Mouse (Mus musculus): ENCODE measurements around the gene Sergef. TPM values are rescaled to one million over a fixed set of nuclear protein-coding genes. Genes with fewer than 3 reads are reported as not detected.
A peak's percentile ranks its signal among the peaks of the same experiment; 100 is the strongest.
"Not testable (repeated sequence)": the region's sequence is repeated elsewhere in the genome, so short reads cannot be mapped to it uniquely, and the experiment has no call there.

Gene Sergef
- total RNA-seq, 2 experiments from 2014 or later, result 57.3 to 61.3 TPM

DNA sequence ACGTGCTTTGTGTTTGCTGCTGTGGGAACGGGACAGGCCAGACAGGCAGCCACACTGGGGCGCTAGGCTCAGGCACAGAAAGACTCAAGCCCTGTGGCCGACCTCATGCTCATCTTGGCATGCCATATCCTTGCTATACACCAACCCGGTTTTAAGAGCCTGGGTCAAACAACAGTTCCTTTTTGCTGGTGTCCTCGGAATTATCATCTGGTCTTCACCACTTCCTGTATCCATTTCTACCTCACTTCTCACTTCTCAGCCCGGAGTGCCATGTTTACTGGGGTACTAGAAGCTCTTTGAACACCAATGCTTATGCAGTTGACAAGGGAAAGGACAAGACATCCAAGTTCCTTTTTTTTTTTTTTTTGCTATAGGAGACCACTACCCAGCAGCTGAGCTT lies 51.6 kb downstream of the Sergef start:
- intact Hi-C loops (cut with DNase I), result no loop called here

DNA sequence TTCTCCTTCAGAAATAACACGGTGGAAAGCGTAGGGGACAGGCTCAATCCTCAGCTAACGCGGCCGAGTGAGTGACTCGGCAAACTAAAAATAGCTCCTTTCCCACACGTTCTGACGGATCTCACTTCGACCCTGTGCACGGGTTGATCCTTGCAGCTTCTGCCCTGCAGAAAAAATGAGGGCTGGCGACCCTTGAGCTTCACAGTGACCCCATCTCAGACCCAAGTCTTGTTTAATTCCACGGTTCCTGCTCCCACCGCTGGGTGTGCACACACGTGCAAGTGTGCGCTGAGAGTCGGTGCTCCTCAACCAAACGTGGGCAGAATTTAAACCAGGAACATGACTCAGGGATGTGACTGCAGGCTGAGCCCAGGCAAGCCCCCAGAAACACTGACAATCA lies 52.1 kb downstream of the Sergef start:
- peak in 1 of 2 experiments; percentile 27 for DNase-seq (ENCODE audit: extremely low spot score in 1 of 2, low spot score in 2 of 2)
- intact Hi-C loops (cut with DNase I), result no loop called here

More for the DNA sequence above, 51.6 kb downstream of the Sergef start:
- no peak for DNase-seq (ENCODE audit: extremely low spot score in 1 of 2, low spot score in 2 of 2)

DNA sequence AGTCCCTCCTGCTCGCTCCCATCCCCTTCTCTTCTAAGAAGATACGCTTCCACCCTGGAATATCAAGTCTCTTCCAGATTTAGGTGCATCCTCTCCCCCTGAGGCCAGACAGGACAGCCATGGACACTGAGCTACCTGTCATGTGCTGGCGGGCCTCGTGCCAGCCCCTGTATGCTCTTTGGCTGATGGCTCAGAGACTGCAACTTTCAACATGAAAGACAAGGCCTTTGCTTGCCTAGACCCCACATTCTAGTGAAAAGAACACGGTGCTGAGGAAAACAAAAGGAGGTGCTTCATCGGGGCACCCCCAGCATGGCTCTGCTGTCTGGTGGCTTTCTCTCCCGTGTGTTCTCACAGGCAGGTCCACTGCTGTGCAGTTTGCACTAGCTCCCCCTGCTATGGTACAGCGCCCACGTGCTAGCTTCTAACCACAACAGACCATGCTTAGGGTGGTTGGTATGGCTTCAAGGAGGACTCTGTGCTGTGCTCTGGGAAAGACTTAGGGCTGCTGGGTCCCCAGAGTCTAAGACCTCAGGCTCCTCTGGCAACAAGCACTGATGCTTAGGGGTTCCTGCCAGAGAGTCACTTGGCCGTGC lies 52.9 kb downstream of the Sergef start:
- DNase-seq (ENCODE audit: extremely low spot score in 1 of 2, low spot score in 2 of 2), result no peak
- intact Hi-C loops (cut with DNase I), result no loop called here

DNA sequence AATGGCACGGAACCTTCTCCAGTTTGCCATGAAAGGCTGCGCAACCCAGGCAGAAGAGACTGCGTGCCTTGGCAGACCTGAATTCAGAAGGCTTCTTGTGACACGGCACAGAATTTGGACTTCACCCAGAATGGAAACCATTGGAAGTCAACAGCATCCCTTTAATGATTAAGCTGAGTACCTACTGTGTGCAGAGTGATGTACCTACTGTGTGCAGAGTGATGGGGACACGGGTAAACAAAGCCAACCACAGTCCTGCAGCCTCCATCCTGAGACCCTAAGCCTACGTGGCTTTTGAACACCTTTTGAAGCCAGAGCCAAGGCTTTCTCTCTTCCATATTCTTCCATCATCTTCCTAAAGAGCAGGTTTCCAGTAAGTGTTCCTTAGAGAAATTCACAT lies 56.9 kb downstream of the Sergef start:
- no peak for DNase-seq (ENCODE audit: extremely low spot score in 1 of 2, low spot score in 2 of 2)
- intact Hi-C loops (cut with DNase I), result no loop called here

DNA sequence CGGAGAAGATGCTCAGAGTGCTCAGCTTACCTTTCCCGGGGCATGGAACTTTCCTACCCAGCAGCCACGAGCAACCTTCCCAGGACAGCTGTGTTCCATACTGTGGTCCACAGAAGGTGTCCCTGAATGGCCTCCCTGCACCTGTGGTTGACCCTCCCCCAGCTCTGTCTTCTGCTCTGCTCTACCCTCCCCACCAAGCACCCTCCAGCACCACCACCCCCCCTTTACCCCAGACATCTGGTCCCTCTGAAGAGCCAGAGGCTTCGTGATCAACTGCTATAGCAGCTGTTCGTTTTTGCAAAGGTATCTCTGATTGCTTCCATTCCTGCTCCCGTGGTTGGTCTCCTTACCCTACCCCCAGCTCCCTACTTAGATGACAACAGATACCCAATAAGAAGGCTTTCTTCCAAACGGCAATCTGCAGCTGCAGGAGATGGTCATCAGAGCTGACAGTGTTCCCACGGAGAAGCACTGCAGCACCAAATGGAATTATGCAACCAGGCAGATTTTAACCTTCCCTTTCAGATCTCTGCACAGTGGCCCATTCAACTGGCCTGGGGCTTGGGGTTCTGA lies 58.2 kb downstream of the Sergef start:
- no peak for DNase-seq (ENCODE audit: extremely low spot score in 1 of 2, low spot score in 2 of 2)
- intact Hi-C loops (cut with DNase I), result no loop called here

DNA sequence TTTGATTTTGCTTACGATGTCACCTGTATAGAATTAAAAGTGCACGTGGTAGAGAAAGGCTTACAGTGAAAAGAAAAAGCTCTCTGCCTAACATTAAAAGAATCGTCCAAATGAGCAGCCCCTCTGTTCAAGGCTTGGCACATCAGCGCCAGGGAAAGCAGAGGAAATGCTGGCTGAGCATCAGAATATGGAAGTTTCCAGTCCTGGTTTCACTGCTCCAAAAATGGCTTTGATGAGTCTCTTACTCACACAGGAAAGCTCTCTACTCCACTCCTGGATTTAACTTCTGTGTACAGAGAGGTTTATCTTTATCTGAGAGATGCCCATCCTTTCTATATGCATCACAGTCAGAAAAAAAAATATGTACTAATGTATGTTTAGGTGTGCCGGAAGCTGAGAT lies 61.5 kb downstream of the Sergef start:
- no peak for DNase-seq (ENCODE audit: extremely low spot score in 1 of 2, low spot score in 2 of 2)
- intact Hi-C loops (cut with DNase I), result no loop called here

DNA sequence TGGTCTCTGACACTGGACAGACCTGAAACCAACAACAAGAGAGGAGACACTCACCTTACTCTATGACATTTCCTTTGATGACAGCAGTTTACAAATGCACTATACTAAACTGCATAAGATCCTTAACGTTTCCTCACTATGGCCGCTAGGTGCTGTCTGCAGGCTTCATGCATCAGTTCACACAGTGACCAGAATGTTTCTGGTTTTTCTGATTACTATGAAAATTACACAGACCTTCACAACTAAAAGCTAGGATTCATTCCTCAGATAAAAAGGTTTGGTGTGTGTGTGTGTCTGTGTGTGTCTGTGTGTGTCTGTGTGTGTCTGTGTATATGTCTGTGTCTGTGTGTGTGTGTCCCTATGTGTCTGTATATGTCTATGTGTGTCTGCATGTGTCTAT lies 63.7 kb downstream of the Sergef start:
- DNase-seq (ENCODE audit: extremely low spot score in 1 of 2, low spot score in 2 of 2), result no peak
- intact Hi-C loops (cut with DNase I), result no loop called here

DNA sequence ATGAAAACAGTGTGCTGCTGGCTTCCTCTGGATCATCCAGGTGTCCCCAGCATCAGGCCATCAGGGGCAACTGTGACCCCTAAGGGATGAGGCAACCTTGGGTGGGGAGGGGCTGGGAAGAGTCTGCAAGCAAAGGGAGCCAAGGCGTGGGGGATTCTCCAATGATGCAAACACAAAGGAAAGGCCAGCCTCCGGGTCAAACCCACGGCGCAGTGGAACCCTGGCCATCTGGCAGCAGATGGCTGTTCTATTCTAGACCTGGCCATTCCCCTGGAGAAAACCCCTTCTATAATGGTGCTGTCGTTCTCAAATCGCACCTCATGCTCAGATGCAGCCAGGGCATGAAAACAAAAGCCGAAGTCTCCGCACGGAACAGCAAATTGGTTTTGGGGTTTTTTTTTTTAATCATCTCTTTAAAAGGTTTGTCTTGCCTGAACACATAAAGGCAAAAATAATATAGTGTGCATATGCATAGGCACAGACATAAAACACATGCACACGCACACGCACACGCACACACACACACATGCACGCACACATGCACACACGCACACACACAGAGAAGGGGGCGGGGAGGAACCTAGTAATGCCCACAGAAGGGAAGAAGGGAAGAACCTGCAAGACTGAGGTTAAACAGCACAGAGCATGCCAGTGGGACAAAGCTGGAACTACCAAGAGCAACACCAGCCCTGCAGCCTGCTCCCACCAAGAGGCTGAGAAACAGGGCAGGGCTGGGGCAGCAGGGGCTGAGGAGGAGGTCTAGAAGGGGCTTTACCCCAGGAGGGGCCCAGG lies 66.6 kb downstream of the Sergef start:
- intact Hi-C loops (cut with DNase I), result loop anchor here (1.0 kb wide), 1 partner anchor 32 kb away; no protein-coding TSS in a partner anchor
- DNase-seq (ENCODE audit: extremely low spot score in 1 of 2, low spot score in 2 of 2), result no peak

DNA sequence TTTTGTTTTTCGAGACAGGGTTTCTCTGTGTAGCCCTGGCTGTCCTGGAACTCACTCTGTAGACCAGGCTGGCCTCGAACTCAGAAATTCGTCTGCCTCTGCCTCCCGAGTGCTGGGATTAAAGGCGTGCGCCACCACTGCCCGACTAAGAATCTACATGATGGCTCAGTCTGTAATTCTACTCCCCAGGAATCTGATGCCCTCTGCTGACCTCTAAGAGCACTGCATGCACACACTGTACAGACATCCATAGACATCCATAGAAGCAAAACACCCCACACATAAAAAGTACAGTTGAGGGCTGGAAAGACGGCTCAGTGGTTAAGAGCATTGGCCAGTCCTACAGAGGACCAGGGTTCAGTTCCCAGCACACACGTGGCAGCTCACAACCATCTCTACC lies 70.1 kb downstream of the Sergef start:
- intact Hi-C loops (cut with DNase I); DNase-seq (ENCODE audit: extremely low spot score in 1 of 2, low spot score in 2 of 2): not testable (repeated sequence)

DNA sequence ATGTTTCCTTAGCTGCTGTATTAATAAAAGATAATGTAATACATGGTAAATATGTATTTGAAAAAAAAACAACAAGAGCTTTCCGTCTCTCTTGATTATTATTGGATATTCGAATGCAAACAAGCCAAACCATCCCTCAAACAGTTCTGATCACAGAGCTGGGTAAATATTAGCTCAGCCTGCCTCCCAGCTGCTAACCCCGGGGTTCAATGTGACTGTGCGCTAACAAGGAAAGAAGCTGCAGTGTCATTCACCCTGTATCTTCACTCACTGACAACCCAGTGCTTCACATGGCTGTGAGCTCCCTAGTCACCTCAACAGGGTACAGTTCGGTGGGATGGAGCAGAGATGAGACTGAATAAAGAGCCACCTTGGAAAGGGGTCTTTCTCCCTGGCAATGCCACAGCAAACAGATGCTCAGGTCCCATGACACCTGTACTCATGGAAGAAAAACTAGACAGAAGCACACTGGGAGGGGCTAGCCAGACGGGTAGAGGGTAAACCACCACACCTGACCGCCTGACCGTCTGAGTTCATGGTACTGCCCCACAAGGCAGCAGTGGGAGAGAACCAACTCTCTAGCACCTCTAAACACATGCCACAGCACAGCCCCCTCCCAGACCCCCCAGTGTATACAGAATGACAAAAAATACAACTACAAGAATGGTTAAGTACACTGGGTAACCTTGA lies 73.1 kb downstream of the Sergef start:
- DNase-seq (ENCODE audit: extremely low spot score in 1 of 2, low spot score in 2 of 2), result no peak
- intact Hi-C loops (cut with DNase I), result no loop called here

DNA sequence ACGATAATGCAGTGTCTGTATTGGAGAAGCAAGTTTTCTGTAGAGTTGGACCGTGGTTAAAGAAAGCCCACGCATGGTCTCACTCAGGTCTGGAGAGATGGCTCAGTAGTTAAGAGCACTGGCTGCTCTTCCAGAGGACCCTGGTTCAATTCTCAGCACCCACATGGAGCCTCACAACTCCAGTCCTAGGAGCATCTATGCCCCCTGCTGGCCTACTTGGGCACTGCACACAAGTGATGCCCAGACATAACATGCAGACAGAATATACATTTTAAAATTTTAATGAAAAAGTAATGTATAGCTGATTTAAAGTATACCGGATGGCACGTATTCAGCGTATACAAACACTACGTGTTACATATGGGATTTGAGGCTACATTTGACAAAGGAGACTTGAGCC lies 74.2 kb downstream of the Sergef start:
- intact Hi-C loops (cut with DNase I), result no loop called here
- no peak for DNase-seq (ENCODE audit: extremely low spot score in 1 of 2, low spot score in 2 of 2)

DNA sequence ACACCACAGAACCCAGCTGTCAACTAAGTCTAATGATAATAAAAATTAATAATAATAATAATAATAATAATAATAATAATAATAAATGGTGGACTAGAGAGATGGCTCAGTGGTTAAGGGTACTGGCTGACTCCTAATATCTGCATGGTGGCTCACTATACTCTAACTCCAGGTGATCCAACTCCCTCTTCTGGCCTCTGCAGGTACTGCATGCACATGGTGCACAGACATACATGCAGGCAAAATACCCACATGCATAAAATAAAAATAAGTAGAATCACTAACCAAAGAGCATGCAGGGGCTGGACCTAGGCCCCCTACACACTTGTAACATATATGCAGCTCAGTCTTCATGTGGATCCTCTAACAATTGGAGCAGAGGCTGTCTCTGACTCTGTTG lies 75.8 kb downstream of the Sergef start:
- DNase-seq (ENCODE audit: extremely low spot score in 1 of 2, low spot score in 2 of 2), result no peak
- intact Hi-C loops (cut with DNase I), result no loop called here

DNA sequence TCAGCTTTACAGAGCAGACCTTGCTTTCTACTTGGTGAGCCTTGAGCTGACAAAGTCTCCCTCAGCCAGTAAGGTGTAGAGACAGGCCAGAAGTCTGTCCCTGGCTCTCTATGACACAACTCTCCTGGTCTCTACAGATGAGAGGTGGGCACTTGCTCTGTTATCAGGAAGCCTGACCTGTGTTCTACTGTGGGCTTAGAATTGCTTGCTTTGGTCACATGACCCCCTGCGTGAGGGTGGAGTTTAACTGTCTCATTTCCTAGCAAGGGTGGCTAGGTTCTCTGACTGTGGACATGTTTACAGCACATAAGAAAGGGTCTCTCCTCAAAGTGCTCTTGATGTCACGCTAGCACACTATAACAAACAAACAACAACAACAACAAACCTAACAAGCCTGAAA lies 79.5 kb downstream of the Sergef start:
- DNase-seq (ENCODE audit: extremely low spot score in 1 of 2, low spot score in 2 of 2), result no peak
- intact Hi-C loops (cut with DNase I), result no loop called here

DNA sequence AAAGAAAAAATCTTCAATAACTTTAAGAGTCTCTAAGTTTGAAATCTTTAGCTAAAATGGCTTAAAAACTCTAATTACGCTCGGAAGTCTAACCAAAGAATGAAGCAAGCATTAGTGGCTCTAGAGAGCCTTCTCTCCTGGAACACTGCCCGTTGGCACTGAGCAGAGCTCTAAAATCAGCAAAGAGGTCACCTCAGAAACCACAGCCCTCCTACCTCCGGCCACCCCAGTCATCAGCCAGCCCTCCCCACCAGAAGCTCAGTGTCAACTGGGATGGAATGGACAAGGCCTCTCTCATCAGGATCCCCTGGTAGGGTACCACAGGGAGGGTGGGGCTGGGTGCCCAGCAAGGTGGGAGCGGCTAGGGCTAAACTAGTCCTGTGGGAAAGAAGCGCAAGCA lies 80.0 kb downstream of the Sergef start:
- intact Hi-C loops (cut with DNase I), result no loop called here
- DNase-seq (ENCODE audit: extremely low spot score in 1 of 2, low spot score in 2 of 2), result no peak

DNA sequence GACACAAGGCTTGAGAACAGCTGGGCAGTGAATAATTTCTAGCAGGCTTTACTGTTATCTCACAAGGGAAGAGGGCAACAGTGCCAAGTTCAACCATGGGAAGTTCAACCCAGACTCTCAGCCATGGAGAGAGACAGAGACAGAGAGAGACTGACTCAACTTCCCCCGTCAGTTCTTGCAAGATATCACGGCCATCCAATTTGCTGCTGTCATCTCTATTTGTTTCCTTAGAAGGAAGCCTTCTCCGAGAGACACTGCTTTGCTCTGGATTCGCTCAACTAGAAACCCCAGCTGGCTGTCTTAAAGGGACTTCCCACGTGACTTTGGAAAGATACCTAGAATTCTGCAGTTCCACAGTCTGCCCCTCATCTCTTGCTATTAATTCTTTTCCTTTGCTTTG lies 80.6 kb downstream of the Sergef start:
- DNase-seq (ENCODE audit: extremely low spot score in 1 of 2, low spot score in 2 of 2), result no peak
- intact Hi-C loops (cut with DNase I), result no loop called here

DNA sequence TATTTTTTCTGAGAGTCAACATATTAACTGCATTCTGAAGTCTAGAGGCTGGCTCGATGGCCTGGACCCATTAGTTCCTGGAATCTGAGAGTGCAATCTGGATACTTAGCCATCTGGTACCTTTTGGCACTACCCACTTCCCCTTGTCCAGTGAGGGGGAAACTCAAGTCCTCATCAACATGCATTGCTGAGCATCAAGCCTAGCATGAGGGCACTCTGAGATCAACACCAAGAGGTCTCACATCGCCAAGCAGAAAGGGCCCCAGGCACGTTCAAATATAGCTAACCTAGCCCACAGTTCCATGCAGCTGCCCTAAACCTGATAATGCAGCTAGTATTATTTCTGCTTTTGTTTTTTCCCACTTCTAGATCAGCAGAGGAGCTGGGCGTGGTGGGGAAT lies 81.6 kb downstream of the Sergef start:
- intact Hi-C loops (cut with DNase I), result no loop called here
- DNase-seq (ENCODE audit: extremely low spot score in 1 of 2, low spot score in 2 of 2), result no peak

DNA sequence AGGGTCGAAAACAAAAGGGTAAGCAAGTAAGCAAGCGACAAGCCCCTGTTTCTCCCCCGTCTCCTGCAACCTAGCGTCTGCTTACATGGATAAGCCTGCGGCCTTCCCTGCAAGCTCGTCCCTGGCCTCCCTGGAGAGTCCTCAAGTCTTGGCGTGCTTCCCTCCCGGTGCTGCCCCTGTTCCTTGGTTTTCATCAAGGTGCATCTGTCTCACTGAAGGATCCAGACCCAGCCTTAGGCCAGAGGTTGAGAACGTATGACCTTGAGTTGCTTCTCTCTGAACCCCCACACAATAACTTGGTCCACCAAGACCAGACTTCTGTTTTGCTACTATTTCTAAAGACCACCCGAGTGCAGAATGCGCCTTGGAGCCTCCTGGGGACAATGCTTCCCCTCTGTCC lies 82.2 kb downstream of the Sergef start:
- intact Hi-C loops (cut with DNase I), result no loop called here

DNA sequence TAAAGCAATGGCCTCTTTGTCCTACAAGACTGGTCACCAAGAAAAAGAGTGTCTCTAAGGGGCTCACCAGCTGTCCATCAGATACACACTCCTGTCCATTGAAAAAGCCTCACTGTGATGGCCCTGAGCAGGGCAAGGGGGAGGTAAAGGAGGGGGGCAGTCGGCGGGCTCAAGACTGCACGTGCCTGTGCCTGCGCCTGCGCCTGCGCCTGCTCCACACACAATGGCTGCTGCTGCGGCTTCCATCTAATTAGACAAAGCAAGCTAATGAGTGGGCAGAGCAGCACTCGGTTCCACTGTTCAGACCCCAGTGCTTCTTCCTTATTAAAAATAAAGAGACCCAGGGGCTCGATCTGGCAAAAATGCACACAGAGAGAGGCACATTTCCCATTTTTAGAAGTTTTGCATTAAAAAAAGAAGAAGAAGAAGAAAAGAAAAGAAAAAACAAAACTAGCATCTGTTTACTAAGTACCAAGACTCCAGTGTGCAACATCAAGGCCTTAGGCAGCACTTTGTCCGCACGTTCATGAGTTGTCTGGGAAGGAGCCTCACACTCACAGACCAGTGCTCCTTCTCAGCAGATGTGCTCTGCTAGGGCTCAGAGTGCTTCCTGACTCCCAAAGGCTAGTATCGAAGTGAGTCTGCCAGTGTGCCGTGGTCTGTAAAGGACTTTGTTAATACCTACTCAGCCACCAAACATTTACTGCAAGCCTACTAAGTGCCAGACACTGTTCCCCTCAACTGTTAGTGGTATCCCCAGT lies 83.1 kb downstream of the Sergef start:
- DNase-seq (ENCODE audit: extremely low spot score in 1 of 2, low spot score in 2 of 2), result no peak
- intact Hi-C loops (cut with DNase I), result no loop called here

More for the DNA sequence above, 82.2 kb downstream of the Sergef start:
- DNase-seq (ENCODE audit: extremely low spot score in 1 of 2, low spot score in 2 of 2), result no peak

DNA sequence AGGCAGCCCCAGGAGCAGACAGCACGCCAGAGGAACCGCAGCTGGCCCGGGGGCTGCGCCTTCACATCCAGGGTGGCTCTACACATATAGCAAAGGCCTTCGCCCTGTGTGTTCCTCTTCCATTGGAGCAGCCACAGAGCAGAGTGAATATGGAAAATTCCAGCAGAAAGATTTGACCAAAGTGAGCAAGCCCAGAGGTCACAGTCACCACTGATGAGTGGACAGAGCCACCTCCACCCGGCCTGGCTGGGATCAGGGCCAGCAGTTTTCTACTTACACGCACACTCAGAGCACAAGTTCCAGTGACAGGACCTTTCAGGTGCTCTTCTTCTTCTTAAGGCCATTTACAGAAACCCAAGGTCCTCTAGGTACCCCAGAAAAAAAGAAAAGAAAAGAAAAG lies 83.9 kb downstream of the Sergef start:
- no peak for DNase-seq (ENCODE audit: extremely low spot score in 1 of 2, low spot score in 2 of 2)
- intact Hi-C loops (cut with DNase I), result no loop called here

Data from left cerebral cortex, postnatal 10 days (tissue).